Mouse (Mus musculus): ENCODE results near the gene Cdkn2a. TPM values are rescaled to one million over a fixed set of nuclear protein-coding genes. Genes with fewer than 3 reads are reported as not detected.

The Cdkn2a gene
- polyA plus RNA-seq, 1 experiment, result not detected

GRCm38 (mm10) chr4:89306798-89307365, 12.4 kb upstream of the Cdkn2a start:
- Histone ChIP-seq H3K36me3 (ENCODE audit: control insufficient read depth, insufficient read depth) (no peaks in the 10 kb centered on the region), H3ac (ENCODE audit: control insufficient read depth, insufficient read length, low read depth) (no peak overlapping the region), H3K27me3 (ENCODE audit: control insufficient read depth, insufficient read depth, insufficient read length) (no peaks in the 10 kb centered on the region), H3K4me3 (ENCODE audit: insufficient read depth, poor library complexity, severe bottlenecking) (no peak overlapping the region), H3K79me2 (ENCODE audit: control insufficient read depth, insufficient read depth) (no peaks in the 10 kb centered on the region), H3K79me3 (ENCODE audit: low read depth) (no peaks in the 10 kb centered on the region)
- no peak for TF ChIP-seq FOSL1 (IDR thresholded peaks at IDR 0.05; ENCODE audit: insufficient read depth, low read length, poor library complexity, severe bottlenecking)
- TF ChIP-seq CEBPB (IDR thresholded peaks at IDR 0.05; ENCODE audit: low read depth), result no peak
- no peak for TF ChIP-seq MYOD1 (IDR thresholded peaks at IDR 0.05; ENCODE audit: control insufficient read depth, insufficient read length, low read depth)
- TF ChIP-seq USF1 (IDR thresholded peaks at IDR 0.05; ENCODE audit: low read depth), result no peak
- no peak for TF ChIP-seq MYOG (IDR thresholded peaks at IDR 0.05; ENCODE audit: control insufficient read depth, extremely low read depth, insufficient read length)
- no peak for TF ChIP-seq MAX (IDR thresholded peaks at IDR 0.05)
- TF ChIP-seq CTCF (IDR thresholded peaks at IDR 0.05; ENCODE audit: control insufficient read depth, insufficient read depth, insufficient read length), result no peak

- Histone ChIP-seq H3K36me3 (ENCODE audit: control insufficient read depth, insufficient read depth) (no peaks in the 10 kb centered on the region), H3K27me3 (ENCODE audit: control insufficient read depth, insufficient read depth, insufficient read length) (no peaks in the 10 kb centered on the region), H3ac (ENCODE audit: control insufficient read depth, insufficient read length, low read depth) (no peak overlapping the region), H3K79me3 (ENCODE audit: low read depth) (no peaks in the 10 kb centered on the region), H3K79me2 (ENCODE audit: control insufficient read depth, insufficient read depth) (no peaks in the 10 kb centered on the region), H3K4me3 (ENCODE audit: insufficient read depth, poor library complexity, severe bottlenecking) (no peak overlapping the region)
- TF ChIP-seq MYOD1 (IDR thresholded peaks at IDR 0.05; ENCODE audit: control insufficient read depth, insufficient read length, low read depth), result no peak
- TF ChIP-seq MYOG (IDR thresholded peaks at IDR 0.05; ENCODE audit: control insufficient read depth, extremely low read depth, insufficient read length), result no peak
- TF ChIP-seq MAX (IDR thresholded peaks at IDR 0.05), result no peak
- no peak for TF ChIP-seq USF1 (IDR thresholded peaks at IDR 0.05; ENCODE audit: low read depth)
- no peak for TF ChIP-seq CTCF (IDR thresholded peaks at IDR 0.05; ENCODE audit: control insufficient read depth, insufficient read depth, insufficient read length)
- TF ChIP-seq FOSL1 (IDR thresholded peaks at IDR 0.05; ENCODE audit: insufficient read depth, low read length, poor library complexity, severe bottlenecking), result no peak
- TF ChIP-seq CEBPB (IDR thresholded peaks at IDR 0.05; ENCODE audit: low read depth), result no peak
Measured at GRCm38 (mm10) chr4:89305691-89306090, 11.2 kb upstream of the Cdkn2a start.

- TF ChIP-seq CEBPB (IDR thresholded peaks at IDR 0.05; ENCODE audit: low read depth) (no peak), MYOG (IDR thresholded peaks at IDR 0.05; ENCODE audit: control insufficient read depth, extremely low read depth, insufficient read length) (no peak), USF1 (IDR thresholded peaks at IDR 0.05; ENCODE audit: low read depth) (no peak), CTCF (IDR thresholded peaks at IDR 0.05; ENCODE audit: control insufficient read depth, insufficient read depth, insufficient read length) (no peak), MAX (IDR thresholded peaks at IDR 0.05) (no peak), FOSL1 (IDR thresholded peaks at IDR 0.05; ENCODE audit: insufficient read depth, low read length, poor library complexity, severe bottlenecking) (no peak), MYOD1 (IDR thresholded peaks at IDR 0.05; ENCODE audit: control insufficient read depth, insufficient read length, low read depth) (no peak)
- H3ac ChIP-seq (ENCODE audit: control insufficient read depth, insufficient read length, low read depth), result no peak overlapping the region
- no peaks in the 10 kb centered on the region for H3K36me3 ChIP-seq (ENCODE audit: control insufficient read depth, insufficient read depth)
- H3K79me3 ChIP-seq (ENCODE audit: low read depth), result no peaks in the 10 kb centered on the region
- H3K27me3 ChIP-seq (ENCODE audit: control insufficient read depth, insufficient read depth, insufficient read length), result no peaks in the 10 kb centered on the region
- H3K4me3 ChIP-seq (ENCODE audit: insufficient read depth, poor library complexity, severe bottlenecking), result no peak overlapping the region
- H3K79me2 ChIP-seq (ENCODE audit: control insufficient read depth, insufficient read depth), result no peaks in the 10 kb centered on the region
Measured at GRCm38 (mm10) chr4:89303281-89303995, 9.0 kb upstream of the Cdkn2a start.

GRCm38 (mm10) chr4:89302129-89302528, 7.7 kb upstream of the Cdkn2a start:
- TF ChIP-seq CTCF (IDR thresholded peaks at IDR 0.05; ENCODE audit: control insufficient read depth, insufficient read depth, insufficient read length) (no peak), MYOD1 (IDR thresholded peaks at IDR 0.05; ENCODE audit: control insufficient read depth, insufficient read length, low read depth) (no peak), FOSL1 (IDR thresholded peaks at IDR 0.05; ENCODE audit: insufficient read depth, low read length, poor library complexity, severe bottlenecking) (no peak), MAX (IDR thresholded peaks at IDR 0.05) (no peak), CEBPB (IDR thresholded peaks at IDR 0.05; ENCODE audit: low read depth) (no peak), MYOG (IDR thresholded peaks at IDR 0.05; ENCODE audit: control insufficient read depth, extremely low read depth, insufficient read length) (no peak), USF1 (IDR thresholded peaks at IDR 0.05; ENCODE audit: low read depth) (no peak)
- Histone ChIP-seq H3ac (ENCODE audit: control insufficient read depth, insufficient read length, low read depth) (no peak overlapping the region), H3K27me3 (ENCODE audit: control insufficient read depth, insufficient read depth, insufficient read length) (no peaks in the 10 kb centered on the region), H3K4me3 (ENCODE audit: insufficient read depth, poor library complexity, severe bottlenecking) (no peak overlapping the region), H3K79me2 (ENCODE audit: control insufficient read depth, insufficient read depth) (no peaks in the 10 kb centered on the region), H3K36me3 (ENCODE audit: control insufficient read depth, insufficient read depth) (no peaks in the 10 kb centered on the region), H3K79me3 (ENCODE audit: low read depth) (no peaks in the 10 kb centered on the region)

- Histone ChIP-seq H3ac (ENCODE audit: control insufficient read depth, insufficient read length, low read depth) (no peak overlapping the region), H3K79me3 (ENCODE audit: low read depth) (no peaks in the 10 kb centered on the region), H3K79me2 (ENCODE audit: control insufficient read depth, insufficient read depth) (no peaks in the 10 kb centered on the region), H3K4me3 (ENCODE audit: insufficient read depth, poor library complexity, severe bottlenecking) (no peak overlapping the region), H3K36me3 (ENCODE audit: control insufficient read depth, insufficient read depth) (no peaks in the 10 kb centered on the region), H3K27me3 (ENCODE audit: control insufficient read depth, insufficient read depth, insufficient read length) (no peaks in the 10 kb centered on the region)
- no peak for TF ChIP-seq CEBPB (IDR thresholded peaks at IDR 0.05; ENCODE audit: low read depth)
- TF ChIP-seq MYOG (IDR thresholded peaks at IDR 0.05; ENCODE audit: control insufficient read depth, extremely low read depth, insufficient read length), result no peak
- no peak for TF ChIP-seq CTCF (IDR thresholded peaks at IDR 0.05; ENCODE audit: control insufficient read depth, insufficient read depth, insufficient read length)
- TF ChIP-seq USF1 (IDR thresholded peaks at IDR 0.05; ENCODE audit: low read depth), result no peak
- no peak for TF ChIP-seq FOSL1 (IDR thresholded peaks at IDR 0.05; ENCODE audit: insufficient read depth, low read length, poor library complexity, severe bottlenecking)
- no peak for TF ChIP-seq MYOD1 (IDR thresholded peaks at IDR 0.05; ENCODE audit: control insufficient read depth, insufficient read length, low read depth)
- no peak for TF ChIP-seq MAX (IDR thresholded peaks at IDR 0.05)
Measured at GRCm38 (mm10) chr4:89299721-89300120, 5.3 kb upstream of the Cdkn2a start.
